Mouse (Mus musculus) spleen, adult 2 months (tissue): Measurements from ENCODE around the gene R3hdm2.

ENCODE experiments used
- CTCF ChIP-seq: fragments of 200-500 bp; IDR thresholded peaks from 2 replicates; pipeline ENCODE4 v1.5.1; 2011; ENCODE audit warnings: mild to moderate bottlenecking, inconsistent platforms; ENCODE audit not compliant: insufficient read depth, insufficient read length, insufficient replicate concordance; ENCODE audit errors: extremely low read depth
- POLR2A ChIP-seq: fragments of 200-500 bp; IDR thresholded peaks from 2 replicates; pipeline ENCODE4 v1.6.1; 2011; ENCODE audit warnings: low read depth, low read length, inconsistent platforms

DNA sequence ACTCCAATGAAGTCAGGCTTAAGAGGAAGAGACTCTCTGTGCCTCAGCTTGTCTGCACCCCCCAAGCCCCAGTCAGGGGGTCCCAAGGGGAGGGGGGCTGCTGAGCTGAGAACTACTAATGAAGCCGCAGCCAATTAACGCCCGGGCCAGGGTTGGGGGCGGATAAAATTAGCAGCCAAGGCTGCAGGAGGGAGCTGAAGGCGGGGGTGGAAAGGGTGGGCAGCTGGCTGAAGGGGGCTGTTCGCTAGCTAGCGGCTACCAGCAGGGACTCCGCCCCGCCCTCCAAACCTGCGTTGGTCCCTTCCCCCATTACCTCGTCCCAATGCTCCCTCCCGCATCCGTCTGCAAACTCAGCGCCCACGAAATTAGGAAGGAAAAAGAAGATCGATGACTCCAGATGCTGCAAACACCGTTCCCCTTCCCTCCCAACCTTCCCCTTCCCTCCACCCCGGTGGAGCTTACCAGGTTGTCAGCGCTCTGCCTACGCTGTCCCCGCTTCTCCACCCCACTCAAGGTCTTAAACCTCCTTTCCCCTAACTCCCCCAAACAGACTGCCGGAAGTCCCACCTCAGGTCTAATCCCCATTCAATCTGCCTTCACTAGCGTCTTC lies 144.6 kb downstream of the R3hdm2 start:
- TF ChIP-seq CTCF = no peak
- TF ChIP-seq POLR2A = no peak
